Mouse (Mus musculus) layer of hippocampus, adult 11-12 months (tissue): Measurements from ENCODE around the gene Eif2b3.
A peak's percentile ranks its signal among the peaks of the same experiment; 100 is the strongest.

Experiments
- DNase-seq: peaks from one replicate; pipeline ENCODE4 v3.0.0; 2022; ENCODE audit warnings: low spot score

Eif2b3 gene

GRCm38 (mm10) chr4:117017738-117018137 is 1.5 kb upstream of the Eif2b3 start:
- no peak for DNase-seq

GRCm38 (mm10) chr4:117018327-117018726 is 875 bp upstream of the Eif2b3 start:
- no peak for DNase-seq

GRCm38 (mm10) chr4:117023469-117023868 is 4.3 kb downstream of the Eif2b3 start:
- DNase-seq: no peak

- DNase-seq: no peak
Observed at GRCm38 (mm10) chr4:117031105-117031504, 11.9 kb downstream of the Eif2b3 start.

- peak; percentile 77 for DNase-seq
Observed at GRCm38 (mm10) chr4:117039925-117040687, 20.9 kb downstream of the Eif2b3 start.

GRCm38 (mm10) chr4:117040791-117041190 is 21.6 kb downstream of the Eif2b3 start:
- no peak for DNase-seq

GRCm38 (mm10) chr4:117041283-117041721 is 22.1 kb downstream of the Eif2b3 start:
- DNase-seq: peak; percentile 43

GRCm38 (mm10) chr4:117048836-117049235 is 29.6 kb downstream of the Eif2b3 start:
- DNase-seq: no peak

- DNase-seq: no peak
Observed at GRCm38 (mm10) chr4:117049485-117049884, 30.3 kb downstream of the Eif2b3 start.

- no peak for DNase-seq
Observed at GRCm38 (mm10) chr4:117052626-117053025, 33.4 kb downstream of the Eif2b3 start.

GRCm38 (mm10) chr4:117053956-117054355 is 34.8 kb downstream of the Eif2b3 start:
- no peak for DNase-seq

- no peak for DNase-seq
Observed at GRCm38 (mm10) chr4:117056102-117056501, 36.9 kb downstream of the Eif2b3 start.

GRCm38 (mm10) chr4:117056514-117056913 is 37.3 kb downstream of the Eif2b3 start:
- DNase-seq: no peak

GRCm38 (mm10) chr4:117058512-117058911 is 39.3 kb downstream of the Eif2b3 start:
- no peak for DNase-seq

- no peak for DNase-seq
Observed at GRCm38 (mm10) chr4:117062700-117063390, 43.6 kb downstream of the Eif2b3 start.

- no peak for DNase-seq
Observed at GRCm38 (mm10) chr4:117068035-117068434, 48.8 kb downstream of the Eif2b3 start.

GRCm38 (mm10) chr4:117069647-117070046 is 50.4 kb downstream of the Eif2b3 start:
- no peak for DNase-seq

GRCm38 (mm10) chr4:117070624-117071023 is 51.4 kb downstream of the Eif2b3 start:
- no peak for DNase-seq

- no peak for DNase-seq
Observed at GRCm38 (mm10) chr4:117071183-117071582, 52.0 kb downstream of the Eif2b3 start.

- DNase-seq: no peak
Observed at GRCm38 (mm10) chr4:117087948-117088640, 68.9 kb downstream of the Eif2b3 start.

- no peak for DNase-seq
Observed at GRCm38 (mm10) chr4:117090586-117090985, 71.4 kb downstream of the Eif2b3 start.

- DNase-seq: no peak
Observed at GRCm38 (mm10) chr4:117094626-117095361, 75.6 kb downstream of the Eif2b3 start.
